Mouse (Mus musculus) embryonic fibroblast, embryonic 13.5 days (primary cell): ENCODE measurements around the gene Atp2b1. TPM values are rescaled to one million over a fixed set of nuclear protein-coding genes. Genes with fewer than 3 reads are reported as not detected.
A peak's percentile ranks its signal among the peaks of the same experiment; 100 is the strongest.

Source experiments
- H3K27ac ChIP-seq: 2 replicates; pipeline ENCODE4 v1.5.1; 2012; ENCODE audit warnings: low read length, control low read depth, inconsistent platforms; ENCODE audit not compliant: insufficient read depth
- H3K4me1 ChIP-seq: 2 replicates; pipeline ENCODE4 v1.6.1; 2011; ENCODE audit warnings: low read length; ENCODE audit not compliant: control insufficient read depth, insufficient read depth
- H3K4me3 ChIP-seq: 2 replicates; pipeline ENCODE4 v1.5.1; 2011; ENCODE audit warnings: mild to moderate bottlenecking, control low read depth, low read length; ENCODE audit not compliant: insufficient read depth
- CTCF ChIP-seq: IDR thresholded peaks from 2 replicates; pipeline ENCODE4 v1.5.1; 2011; ENCODE audit warnings: mild to moderate bottlenecking, control low read depth, low read length, moderate library complexity, borderline replicate concordance; ENCODE audit not compliant: insufficient read depth
- POLR2A ChIP-seq: IDR thresholded peaks from 2 replicates; pipeline ENCODE4 v1.6.1; 2011; ENCODE audit warnings: low read depth, mild to moderate bottlenecking, control low read depth, low read length, moderate library complexity
- polyA plus RNA-seq: library from polyadenylated mRNA; stranded (reverse); fragments of >200 nt; gene quantifications from 2 replicates; pipeline ENCODE4 v1.2.4, GENCODE M21; 2011; ENCODE audit warnings: low read depth; ENCODE audit not compliant: missing spikeins, insufficient read length

The Atp2b1 gene
- polyA plus RNA-seq, 1 experiment, result 93.0 TPM

- Histone ChIP-seq H3K27ac (no peak overlapping the region), H3K4me1 (peaks cover 6% of the 10 kb centered on the region)
- TF ChIP-seq CTCF (no peak), POLR2A (no peak)
These were observed 28.8 kb downstream of the Atp2b1 start for GRCm38 (mm10) chr10:98942999-98943398.

GRCm38 (mm10) chr10:98943894-98944293 is 29.7 kb downstream of the Atp2b1 start:
- TF ChIP-seq CTCF (no peak), POLR2A (no peak)
- H3K4me3 ChIP-seq, result no peak overlapping the region
- H3K27ac ChIP-seq, result peak overlapping the region; percentile 49; the same call in 1 of the 2 replicates
- peaks cover 6% of the 10 kb centered on the region for H3K4me1 ChIP-seq

More at GRCm38 (mm10) chr10:98942999-98943398, 28.8 kb downstream of the Atp2b1 start:
- H3K4me3 ChIP-seq, result no peak overlapping the region

- Histone ChIP-seq H3K4me1 (peaks cover 11% of the 10 kb centered on the region), H3K4me3 (no peak overlapping the region), H3K27ac (no peak overlapping the region)
- TF ChIP-seq POLR2A (no peak), CTCF (no peak)
These were observed 32.0 kb downstream of the Atp2b1 start for GRCm38 (mm10) chr10:98946031-98946791.

GRCm38 (mm10) chr10:98947206-98947605 is 33.0 kb downstream of the Atp2b1 start:
- Histone ChIP-seq H3K4me1 (peaks cover 13% of the 10 kb centered on the region), H3K27ac (no peak overlapping the region), H3K4me3 (no peak overlapping the region)
- no peak for TF ChIP-seq POLR2A
- TF ChIP-seq CTCF, result no peak

- H3K4me3 ChIP-seq, result no peak overlapping the region
- no peak overlapping the region for H3K27ac ChIP-seq
- TF ChIP-seq CTCF, result no peak
- TF ChIP-seq POLR2A, result no peak
- peaks cover 13% of the 10 kb centered on the region for H3K4me1 ChIP-seq
These were observed 33.9 kb downstream of the Atp2b1 start for GRCm38 (mm10) chr10:98948096-98948495.

GRCm38 (mm10) chr10:98949750-98950149 is 35.5 kb downstream of the Atp2b1 start:
- Histone ChIP-seq H3K4me3 (no peak overlapping the region), H3K4me1 (peaks cover 9% of the 10 kb centered on the region; the same call in 1 of the 2 replicates), H3K27ac (no peak overlapping the region)
- no peak for TF ChIP-seq POLR2A
- TF ChIP-seq CTCF, result no peak

GRCm38 (mm10) chr10:98951286-98952270 is 37.4 kb downstream of the Atp2b1 start:
- peaks cover 7% of the 10 kb centered on the region; the same call in 1 of the 2 replicates for H3K4me1 ChIP-seq
- H3K27ac ChIP-seq, result no peak overlapping the region
- TF ChIP-seq POLR2A (no peak), CTCF (no peak)
- H3K4me3 ChIP-seq, result no peak overlapping the region

GRCm38 (mm10) chr10:98954230-98954993 is 40.2 kb downstream of the Atp2b1 start:
- H3K27ac ChIP-seq, result no peak overlapping the region
- TF ChIP-seq POLR2A, result no peak
- no peak for TF ChIP-seq CTCF
- no peak overlapping the region for H3K4me3 ChIP-seq
- H3K4me1 ChIP-seq, result peaks cover 8% of the 10 kb centered on the region; the same call in 1 of the 2 replicates

GRCm38 (mm10) chr10:98956124-98956523 is 41.9 kb downstream of the Atp2b1 start:
- H3K27ac ChIP-seq, result no peak overlapping the region
- H3K4me1 ChIP-seq, result peaks cover 5% of the 10 kb centered on the region; the same call in 1 of the 2 replicates
- TF ChIP-seq CTCF (no peak), POLR2A (no peak)
- H3K4me3 ChIP-seq, result no peak overlapping the region
